ENCODE assay signal across 12 mouse cellular contexts in the genomic region with DNA sequence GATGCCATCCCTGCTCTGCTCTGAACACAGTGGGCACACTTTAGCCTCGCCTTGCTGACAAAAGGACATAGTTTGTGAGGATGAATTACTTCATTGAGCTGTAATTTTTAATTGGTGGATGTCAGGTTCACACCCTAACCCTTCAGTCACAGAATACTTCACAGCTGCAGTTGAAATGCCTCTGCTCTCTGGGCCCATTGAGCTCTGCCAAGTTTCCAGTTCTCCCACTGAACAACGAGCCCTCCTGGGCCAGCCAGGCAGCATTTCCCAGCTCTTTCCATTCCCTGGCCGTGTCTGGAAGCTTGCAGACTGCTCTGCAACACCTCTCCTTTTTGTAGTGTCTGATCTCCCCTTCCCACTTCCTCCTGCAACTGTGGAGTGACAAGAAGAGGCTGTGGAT.
"Had no signal": no experiment of that assay in that cellular context is flagged by ENCODE, and none has a peak within 500 bp of the region (broad histone marks: within the 10 kb centered on the region; RNA-seq: fewer than 3 reads in every experiment).

No protein-coding gene starts in this region.

- H3K9ac ChIP-seq: liver, embryonic 14.5 days; lung, embryonic 15.5 days; midbrain, embryonic 12.5 days; neural tube, embryonic 13.5 days; stomach, embryonic 15.5 days had no signal

- H3K27ac ChIP-seq: left cerebral cortex, adult 2 months; liver, embryonic 14.5 days; lung, embryonic 15.5 days; midbrain, embryonic 12.5 days; neural tube, embryonic 13.5 days; stomach, embryonic 15.5 days had no signal

- H3K36me3 ChIP-seq: lung, embryonic 15.5 days; midbrain, embryonic 12.5 days; stomach, embryonic 15.5 days had no signal

- H3K4me1 ChIP-seq: midbrain, embryonic 12.5 days; neural tube, embryonic 13.5 days; stomach, embryonic 15.5 days had no signal

- DNase-seq: kidney, adult 2 months; kidney, postnatal 25 days; right cerebral cortex, postnatal 14 days; thymus, adult 2 months; thymus, postnatal 25 days had no signal

- ATAC-seq: midbrain, embryonic 16.5 days had no signal

- H3K27me3 ChIP-seq: lung, embryonic 15.5 days; midbrain, embryonic 12.5 days; neural tube, embryonic 13.5 days; stomach, embryonic 15.5 days had no signal

- H3K9me3 ChIP-seq: lung, embryonic 15.5 days; midbrain, embryonic 12.5 days; neural tube, embryonic 13.5 days; stomach, embryonic 15.5 days had no signal

- H3K4me2 ChIP-seq: lung, embryonic 15.5 days; midbrain, embryonic 12.5 days; neural tube, embryonic 13.5 days; stomach, embryonic 15.5 days had no signal

- H3K4me3 ChIP-seq: left cerebral cortex, adult 2 months; lung, embryonic 15.5 days; midbrain, embryonic 12.5 days; neural tube, embryonic 13.5 days; stomach, embryonic 15.5 days had no signal
